Mouse (Mus musculus): ENCODE results near the gene Bglap3.

- TF ChIP-seq CTCF (IDR thresholded peaks at IDR 0.05; ENCODE audit: extremely low read depth, insufficient read depth, low read length), result no peak
- no peak for TF ChIP-seq POLR2A (IDR thresholded peaks at IDR 0.05; ENCODE audit: extremely low read depth, insufficient read depth, low read length)
These were observed 49.6 kb upstream of the Bglap3 start for GRCm38 (mm10) chr3:88422020-88422720.
